Mouse (Mus musculus) lung, postnatal 0 days (tissue): Measurements from ENCODE around the gene Naaa. TPM values are rescaled to one million over a fixed set of nuclear protein-coding genes. Genes with fewer than 3 reads are reported as not detected.
A peak's percentile ranks its signal among the peaks of the same experiment; 100 is the strongest.

Experiments
- ATAC-seq: fragments of 200-750 bp; cut with Nextera tagmentation; 2 replicates; pipeline ENCODE4 v1.8.0; 2017; ENCODE audit warnings: moderate library complexity
- DNase-seq: peaks from one replicate; pipeline ENCODE4 v3.0.0-alpha.2; 2016; ENCODE audit warnings: low spot score
- H3K27ac ChIP-seq: fragments of 300-500 bp; sonication (generic); 2 replicates; pipeline ENCODE4 v1.5.1; 2014; ENCODE audit warnings: antibody characterized with exemption, mild to moderate bottlenecking, low read length, mixed read lengths
- H3K27me3 ChIP-seq: fragments of 300-500 bp; sonication (generic); replicated peaks from 2 replicates; pipeline ENCODE4 v1.6.1; 2014; ENCODE audit warnings: low read length, mixed read lengths; ENCODE audit not compliant: insufficient read depth
- H3K36me3 ChIP-seq: fragments of 300-500 bp; sonication (generic); 2 replicates; pipeline ENCODE4 v1.6.1; 2014; ENCODE audit warnings: low read length, mixed read lengths; ENCODE audit not compliant: insufficient read depth
- H3K4me1 ChIP-seq: fragments of 300-500 bp; sonication (generic); 2 replicates; pipeline ENCODE4 v1.6.1; 2014; ENCODE audit warnings: antibody characterized with exemption, low read depth, low read length, mixed read lengths; ENCODE audit not compliant: insufficient read depth
- H3K4me2 ChIP-seq: fragments of 300-500 bp; sonication (generic); replicated peaks from 2 replicates; pipeline ENCODE4 v1.6.1; 2014; ENCODE audit warnings: low read depth, mild to moderate bottlenecking, low read length, moderate library complexity, mixed read lengths
- H3K4me3 ChIP-seq: fragments of 300-500 bp; sonication (generic); 2 replicates; pipeline ENCODE4 v1.5.1; 2014; ENCODE audit warnings: low read depth, low read length
- H3K9ac ChIP-seq: fragments of 300-500 bp; sonication (generic); replicated peaks from 2 replicates; pipeline ENCODE4 v1.6.1; 2014; ENCODE audit warnings: low read depth, mild to moderate bottlenecking
- H3K9me3 ChIP-seq: fragments of 300-500 bp; sonication (generic); 2 replicates; pipeline ENCODE4 v1.6.1; 2016; ENCODE audit warnings: low read length, mixed read lengths
- CTCF ChIP-seq: IDR thresholded peaks from 2 replicates; pipeline ENCODE4 v1.5.1; 2016; ENCODE audit warnings: antibody characterized with exemption, mild to moderate bottlenecking
- EP300 ChIP-seq: IDR thresholded peaks from 2 replicates; pipeline ENCODE4 v1.6.1; 2016; ENCODE audit warnings: antibody characterized with exemption, mild to moderate bottlenecking, control low read depth
- WGBS: fragments of 180-500 bp; shearing (Covaris S2); extraction: QIAGEN DNeasy Blood & Tissue Kit; methylation state at CpG from one replicate; pipeline ENCODE4 v1.1.7; 2014; 5-methylcytosine and 5-hydroxymethylcytosine counted together
- polyA plus RNA-seq: library from polyadenylated mRNA; unstranded; fragments of >200 nt; fragmentation: Nextera tagmentation; extraction: Ambion mirVana; gene quantifications from 2 replicates; pipeline ENCODE4 v1.2.1, GENCODE M21; 2015

Gene Naaa
- polyA plus RNA-seq, 1 experiment from 2014 or later: 27.2 TPM

DNA sequence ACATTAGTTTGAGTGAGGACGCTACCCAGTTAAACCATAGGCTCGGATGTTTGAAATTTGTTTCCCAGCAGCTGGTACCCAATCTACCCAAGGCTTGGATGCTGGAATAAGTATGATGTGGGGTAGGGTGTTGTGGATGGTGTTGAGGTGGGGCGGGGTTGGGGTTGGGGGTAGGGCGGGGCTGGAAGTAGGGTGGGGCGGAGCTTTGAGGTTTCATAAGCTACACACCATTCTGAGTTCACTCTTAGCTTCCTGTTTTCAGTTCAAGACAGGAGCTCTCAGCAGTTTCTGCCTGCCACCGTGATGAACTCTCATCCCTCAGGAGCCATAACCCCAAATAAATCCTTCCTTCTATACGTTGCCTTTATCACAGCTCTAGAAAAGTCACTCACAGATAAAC is 40.1 kb upstream of the Naaa start:
- Histone ChIP-seq H3K9me3 (no peaks in the 10 kb centered on the region), H3K4me1 (no peaks in the 10 kb centered on the region), H3K4me3 (no peak overlapping the region), H3K27me3 (no peaks in the 10 kb centered on the region), H3K4me2 (no peak overlapping the region), H3K27ac (no peak overlapping the region), H3K36me3 (no peaks in the 10 kb centered on the region), H3K9ac (no peak overlapping the region)
- no peak for DNase-seq
- 69% methylated on average over 7 of the region's 7 CpGs for WGBS
- ATAC-seq: no peak
- no peak for TF ChIP-seq CTCF
- TF ChIP-seq EP300: no peak

DNA sequence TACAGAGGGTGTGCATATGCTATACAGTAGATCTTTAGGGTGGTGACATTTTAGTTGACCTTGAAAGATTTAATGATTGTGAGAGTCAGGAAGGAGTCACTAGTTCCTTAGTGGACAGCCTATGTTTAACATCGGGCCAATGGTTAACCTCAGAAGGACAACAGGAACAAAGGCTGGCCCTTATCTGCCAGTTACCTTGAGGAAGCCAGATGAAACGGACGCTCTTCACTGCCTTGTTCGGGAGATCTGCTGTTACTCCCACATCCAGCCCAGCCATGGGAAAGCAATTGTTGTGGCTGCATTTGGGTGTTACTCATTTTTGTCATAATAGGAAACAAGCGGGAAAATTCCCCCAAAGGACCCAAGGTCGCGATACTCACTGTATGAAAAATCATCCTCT is 35.8 kb upstream of the Naaa start:
- TF ChIP-seq EP300 (no peak), CTCF (no peak)
- Histone ChIP-seq H3K4me2 (no peak overlapping the region), H3K4me1 (peaks cover 6% of the 10 kb centered on the region; the same call in 1 of the 2 replicates), H3K27ac (no peak overlapping the region), H3K36me3 (no peaks in the 10 kb centered on the region), H3K4me3 (no peak overlapping the region), H3K9me3 (no peaks in the 10 kb centered on the region), H3K27me3 (no peaks in the 10 kb centered on the region), H3K9ac (no peak overlapping the region)
- WGBS: 55% methylated on average over 7 of the region's 7 CpGs
- ATAC-seq (no peak), DNase-seq (no peak)

DNA sequence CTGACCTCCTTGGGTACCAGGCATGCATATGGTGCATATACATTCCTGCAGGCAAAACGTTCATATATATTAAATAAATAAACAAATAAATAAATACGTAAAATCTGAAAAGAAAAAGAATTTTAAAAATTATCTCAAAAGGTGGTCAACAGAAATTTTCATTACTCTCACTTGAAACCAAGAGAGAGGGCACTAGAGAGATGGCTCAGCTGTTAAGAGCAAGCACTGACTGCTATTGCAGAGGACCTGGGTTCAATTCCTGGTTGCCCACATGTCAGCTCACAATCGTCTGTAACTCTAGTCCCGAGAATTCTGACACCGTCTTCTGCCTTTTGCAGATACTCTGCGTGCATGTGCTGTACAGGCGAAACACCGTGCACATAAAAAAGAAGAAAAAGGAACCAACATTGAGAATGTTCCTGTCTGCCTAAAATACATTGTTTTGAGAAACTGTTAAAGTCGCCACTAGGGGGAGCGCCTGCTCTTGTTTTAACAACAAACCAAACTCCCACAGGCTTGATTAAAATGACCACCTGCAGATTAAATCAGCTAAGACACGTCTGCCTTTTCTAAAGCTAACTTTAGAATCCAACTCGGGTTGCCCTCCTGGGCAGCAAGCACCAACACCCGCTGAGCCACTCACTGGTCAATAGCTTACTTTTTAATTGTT is 34.2 kb upstream of the Naaa start:
- H3K36me3 ChIP-seq: no peaks in the 10 kb centered on the region
- 12% methylated on average over 13 of the region's 13 CpGs for WGBS

GRCm38 (mm10) chr5:92309681-92310511 is 31.9 kb upstream of the Naaa start, which contains the start of gene Sdad1:
Sdad1 (minus strand) TSS chr5:92310479.
- ATAC-seq (peak; percentile 98), DNase-seq (peak; percentile 96)
- H3K9ac ChIP-seq: peak within 1 kb of the TSS; percentile 66
- 0 out of 2 replicates have a peak, but pooled peaks cover under 1% of the 10 kb centered on the region for H3K36me3 ChIP-seq
- peak within 1 kb of the TSS; percentile 52; the same call in 1 of the 2 replicates for H3K27ac ChIP-seq
- H3K4me1 ChIP-seq: peaks cover 6% of the 10 kb centered on the region; the same call in 1 of the 2 replicates
- no peak for TF ChIP-seq EP300
- peak; percentile 86 for TF ChIP-seq CTCF
- WGBS: 1% methylated on average over 40 of the region's 41 CpGs
- peak within 1 kb of the TSS; percentile 79 for H3K4me2 ChIP-seq
- H3K27me3 ChIP-seq: no peaks in the 10 kb centered on the region
- H3K4me3 ChIP-seq: peak within 1 kb of the TSS; percentile 57
- no peaks in the 10 kb centered on the region for H3K9me3 ChIP-seq

More for the DNA sequence above, 34.2 kb upstream of the Naaa start:
- DNase-seq (peak; percentile 91), ATAC-seq (no peak)
- no peaks in the 10 kb centered on the region for H3K9me3 ChIP-seq
- H3K4me1 ChIP-seq: peaks cover 6% of the 10 kb centered on the region; the same call in 1 of the 2 replicates
- no peak overlapping the region for H3K9ac ChIP-seq
- H3K4me3 ChIP-seq: no peak overlapping the region
- H3K27ac ChIP-seq: no peak overlapping the region
- no peak overlapping the region for H3K4me2 ChIP-seq
- TF ChIP-seq EP300 (no peak), CTCF (peak; percentile 82)
- no peaks in the 10 kb centered on the region for H3K27me3 ChIP-seq

GRCm38 (mm10) chr5:92304291-92304690 is 26.3 kb upstream of the Naaa start:
- H3K36me3 ChIP-seq: peaks cover 25% of the 10 kb centered on the region; the same call in 1 of the 2 replicates

GRCm38 (mm10) chr5:92302149-92302840 is 24.3 kb upstream of the Naaa start:
- no peak for TF ChIP-seq CTCF
- TF ChIP-seq EP300: no peak
- H3K4me1 ChIP-seq: no peaks in the 10 kb centered on the region
- no peak overlapping the region for H3K4me2 ChIP-seq

More at GRCm38 (mm10) chr5:92304291-92304690, 26.3 kb upstream of the Naaa start:
- ATAC-seq (no peak), DNase-seq (no peak)
- Histone ChIP-seq H3K27ac (no peak overlapping the region), H3K27me3 (no peaks in the 10 kb centered on the region), H3K9me3 (no peaks in the 10 kb centered on the region), H3K4me3 (no peak overlapping the region), H3K9ac (no peak overlapping the region), H3K4me1 (peaks cover 5% of the 10 kb centered on the region; the same call in 1 of the 2 replicates), H3K4me2 (no peak overlapping the region)
- TF ChIP-seq CTCF (no peak), EP300 (no peak)
- WGBS: 76% methylated on average over 3 of the region's 3 CpGs

More at GRCm38 (mm10) chr5:92302149-92302840, 24.3 kb upstream of the Naaa start:
- Histone ChIP-seq H3K9me3 (no peaks in the 10 kb centered on the region), H3K27ac (no peak overlapping the region), H3K36me3 (peaks cover 29% of the 10 kb centered on the region; the same call in 1 of the 2 replicates), H3K27me3 (no peaks in the 10 kb centered on the region), H3K4me3 (no peak overlapping the region), H3K9ac (no peak overlapping the region)
- 64% methylated on average over 13 of the region's 13 CpGs for WGBS
- ATAC-seq (no peak), DNase-seq (no peak)
